Mouse (Mus musculus) ES-E14 (cell line): Measurements from ENCODE around the gene Zbtb45.

ENCODE experiments used
- CHD2 ChIP-seq: IDR thresholded peaks from 2 replicates; pipeline ENCODE4 v1.6.1; 2014; ENCODE audit warnings: mild to moderate bottlenecking, low read depth, low read length, inconsistent platforms
- HCFC1 ChIP-seq: IDR thresholded peaks from 2 replicates; pipeline ENCODE4 v1.6.1; 2012; ENCODE audit warnings: low read length, inconsistent platforms, borderline replicate concordance; ENCODE audit not compliant: insufficient read depth

GRCm38 (mm10) chr7:13053001-13053400 lies 43.2 kb upstream of the Zbtb45 start:
- TF ChIP-seq CHD2 = no peak
- no peak for TF ChIP-seq HCFC1
